Mouse (Mus musculus): ENCODE measurements around the gene Car14.

DNA sequence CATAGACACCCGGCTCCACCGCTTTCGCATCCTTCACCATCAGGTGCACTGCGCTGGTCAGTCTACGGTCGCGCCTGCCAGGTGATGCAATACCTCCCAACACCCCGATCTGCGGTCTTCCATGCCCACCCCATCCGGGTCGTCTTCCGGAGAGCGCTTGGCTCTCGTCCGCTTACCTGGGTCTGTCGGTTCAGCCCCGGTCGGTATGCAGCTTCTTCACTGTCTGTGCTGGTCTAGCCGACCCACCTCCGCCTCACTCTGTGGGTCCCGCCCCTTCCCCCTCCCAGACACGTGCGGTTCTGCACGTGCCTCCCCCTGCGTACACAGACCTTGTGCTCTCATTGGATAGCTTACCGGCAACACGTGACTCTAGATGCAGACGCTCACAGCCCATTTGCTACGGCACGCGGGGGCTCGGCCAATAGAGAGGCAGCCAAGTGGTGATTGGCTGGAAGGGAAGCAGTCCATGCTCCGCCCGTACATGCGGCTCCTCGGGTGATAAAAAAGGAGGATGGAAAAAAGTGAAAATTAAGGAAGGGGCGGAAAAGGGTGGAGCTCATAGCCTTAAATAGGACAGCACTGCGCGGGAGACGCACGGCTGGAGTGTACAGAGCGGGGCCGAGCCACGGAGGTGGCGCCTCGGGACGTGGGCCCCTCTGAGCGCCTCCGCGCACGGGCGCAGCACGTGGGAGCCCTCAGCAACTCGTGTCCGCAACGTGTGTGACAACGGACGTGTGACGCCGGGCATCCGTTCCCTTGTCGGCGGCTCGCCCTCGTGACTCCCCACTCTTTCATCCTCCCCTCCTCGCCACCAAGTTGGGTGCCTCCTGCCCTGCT lies 22.3 kb downstream of the Car14 start, which contains the start of gene Ciart:
- TF ChIP-seq MEF2A (IDR thresholded peaks at IDR 0.05; ENCODE audit: extremely low read depth, insufficient replicate concordance, low read depth, low read length, poor library complexity, severe bottlenecking) (0 out of 2 replicates have a peak, but pooled peaks have one; percentile 13), GATA1 (IDR thresholded peaks at IDR 0.05; ENCODE audit: low read depth, low read length) (peak; percentile 40; the same call in 1 of the 2 replicates), POLR2A (IDR thresholded peaks at IDR 0.05; ENCODE audit: control insufficient read depth in 1 of 2, insufficient read depth in 1 of 2, low read depth in 1 of 2, low read length in 2 of 2, poor library complexity in 1 of 2) (peak; percentile 78 to 98), EP300 (IDR thresholded peaks at IDR 0.05; ENCODE audit: low read depth in 1 of 2, low read length in 2 of 2) (peak; percentile 1 to 27; a peak in 2 of 4 replicates), USF1 (IDR thresholded peaks at IDR 0.05; ENCODE audit: low read depth, low read length) (peak; percentile 99), E2F4 (IDR thresholded peaks at IDR 0.05; ENCODE audit: borderline replicate concordance, low read depth, low read length) (peak; percentile 27; the same call in 1 of the 2 replicates), NELFE (IDR thresholded peaks at IDR 0.05; ENCODE audit: low read depth, low read length) (peak; percentile 77), CTCF (IDR thresholded peaks at IDR 0.05 in 2 of 3, conservative IDR thresholded peaks at IDR 0.05 in 1 of 3; ENCODE audit: control insufficient read depth in 1 of 3, insufficient read depth in 1 of 3, low read depth in 2 of 3, low read length in 3 of 3, poor library complexity in 1 of 3, severe bottlenecking in 1 of 3) (0 out of 6 replicates have a peak, but pooled peaks of 1 of the 3 experiments have one; percentile 0), SIN3A (IDR thresholded peaks at IDR 0.05; ENCODE audit: low read length) (peak; percentile 100), MXI1 (IDR thresholded peaks at IDR 0.05; ENCODE audit: low read depth, low read length) (peak; percentile 100), BHLHE40 (IDR thresholded peaks at IDR 0.05; ENCODE audit: borderline replicate concordance, low read depth, low read length) (peak; percentile 100), POLR2AphosphoS2 (IDR thresholded peaks at IDR 0.05; ENCODE audit: low read length) (peak; percentile 90)

Measured in MEL (cell line).